Mouse (Mus musculus) myocyte (in vitro differentiated cells): ENCODE measurements around the gene Agtrap. TPM values are rescaled to one million over a fixed set of nuclear protein-coding genes. Genes with fewer than 3 reads are reported as not detected.

Source experiments
- H3K27me3 ChIP-seq: one replicate; pipeline ENCODE4 v1.6.1; 2011; ENCODE audit not compliant: control insufficient read depth, insufficient read depth, insufficient read length
- H3K36me3 ChIP-seq: one replicate; pipeline ENCODE4 v1.6.1; 2011; ENCODE audit not compliant: control insufficient read depth, insufficient read depth
- H3K4me2 ChIP-seq: one replicate; pipeline ENCODE4 v1.6.1; 2011; ENCODE audit warnings: low read depth, control low read depth
- H3K4me3 ChIP-seq: one replicate; pipeline ENCODE4 v1.5.1; 2011; ENCODE audit warnings: mild to moderate bottlenecking, control low read depth, moderate library complexity
- H3K79me2 ChIP-seq: one replicate; pipeline ENCODE4 v1.6.1; 2011; ENCODE audit not compliant: control insufficient read depth, insufficient read depth
- H3ac ChIP-seq: one replicate; pipeline ENCODE4 v1.6.1; 2011; ENCODE audit not compliant: control insufficient read depth, insufficient read length
- CEBPB ChIP-seq: IDR thresholded peaks from 2 replicates; pipeline ENCODE4 v1.6.1; 2011; ENCODE audit warnings: mild to moderate bottlenecking, moderate library complexity; ENCODE audit not compliant: poor library complexity, insufficient read depth, severe bottlenecking
- E2F4 ChIP-seq: IDR thresholded peaks from one replicate; pipeline ENCODE4 v1.6.1; 2011; ENCODE audit warnings: mild to moderate bottlenecking, control low read depth, moderate library complexity; ENCODE audit not compliant: insufficient read depth
- MAX ChIP-seq: IDR thresholded peaks from one replicate; pipeline ENCODE4 v1.6.1; 2011; ENCODE audit warnings: low read depth, mild to moderate bottlenecking, control low read depth
- MYOD1 ChIP-seq, 3 experiments: IDR thresholded peaks; one replicate each; pipeline ENCODE4 v1.6.1; 2011; ENCODE audit warnings: control low read depth in 2 of 3, low read depth in 2 of 3, mild to moderate bottlenecking in 2 of 3, moderate library complexity in 1 of 3; ENCODE audit not compliant: insufficient read length in 2 of 3, control insufficient read depth in 1 of 3
- MYOG ChIP-seq, 3 experiments: IDR thresholded peaks; one replicate each; pipeline ENCODE4 v1.6.1; 2011; ENCODE audit warnings: control low read depth in 2 of 3, low read depth in 2 of 3, mild to moderate bottlenecking in 2 of 3; ENCODE audit not compliant: insufficient read length in 2 of 3, control insufficient read depth in 1 of 3, insufficient read depth in 1 of 3
- POLR2A ChIP-seq: IDR thresholded peaks from one replicate; pipeline ENCODE4 v1.6.1; 2011; ENCODE audit warnings: low read depth, mild to moderate bottlenecking, control low read depth, moderate library complexity; ENCODE audit not compliant: insufficient read length
- POLR2AphosphoS2 ChIP-seq: IDR thresholded peaks from one replicate; pipeline ENCODE4 v1.6.1; 2011; ENCODE audit warnings: low read depth, control low read depth; ENCODE audit not compliant: insufficient read length
- REST ChIP-seq: IDR thresholded peaks from one replicate; pipeline ENCODE4 v1.6.1; 2011; ENCODE audit warnings: mild to moderate bottlenecking, control low read depth, moderate library complexity; ENCODE audit not compliant: insufficient read depth, insufficient read length
- SRF ChIP-seq: IDR thresholded peaks from one replicate; pipeline ENCODE4 v1.6.1; 2011; ENCODE audit warnings: low read depth; ENCODE audit not compliant: control insufficient read depth, insufficient read length
- TCF12 ChIP-seq: IDR thresholded peaks from one replicate; pipeline ENCODE4 v1.6.1; 2011; ENCODE audit warnings: mild to moderate bottlenecking, control low read depth; ENCODE audit not compliant: poor library complexity, insufficient read depth, severe bottlenecking
- TCF3 ChIP-seq: IDR thresholded peaks from one replicate; pipeline ENCODE4 v1.6.1; 2011; ENCODE audit warnings: low read depth, control low read depth; ENCODE audit not compliant: insufficient read length
- USF1 ChIP-seq: IDR thresholded peaks from one replicate; pipeline ENCODE4 v1.6.1; 2011; ENCODE audit warnings: low read depth, mild to moderate bottlenecking, control low read depth, moderate library complexity
- polyA plus RNA-seq: library from polyadenylated mRNA; unstranded; fragments of >200 nt; fragmentation: generic; extraction: Trizol; gene quantifications from one replicate; pipeline ENCODE4 v1.2.1, GENCODE M21; 2012; ENCODE audit warnings: missing spikeins

The Agtrap gene
- polyA plus RNA-seq, 1 experiment: 10.9 TPM

GRCm38 (mm10) chr4:148084261-148084714, 3.5 kb downstream of the Agtrap start:
- Histone ChIP-seq H3K4me2 (no peak overlapping the region), H3K36me3 (no peaks in the 10 kb centered on the region), H3K4me3 (no peak overlapping the region), H3K27me3 (no peaks in the 10 kb centered on the region), H3ac (no peak overlapping the region), H3K79me2 (no peaks in the 10 kb centered on the region)
- TF ChIP-seq USF1 (no peak), POLR2A (no peak), POLR2AphosphoS2 (no peak), MAX (no peak), REST (no peak), E2F4 (no peak)

DNA sequence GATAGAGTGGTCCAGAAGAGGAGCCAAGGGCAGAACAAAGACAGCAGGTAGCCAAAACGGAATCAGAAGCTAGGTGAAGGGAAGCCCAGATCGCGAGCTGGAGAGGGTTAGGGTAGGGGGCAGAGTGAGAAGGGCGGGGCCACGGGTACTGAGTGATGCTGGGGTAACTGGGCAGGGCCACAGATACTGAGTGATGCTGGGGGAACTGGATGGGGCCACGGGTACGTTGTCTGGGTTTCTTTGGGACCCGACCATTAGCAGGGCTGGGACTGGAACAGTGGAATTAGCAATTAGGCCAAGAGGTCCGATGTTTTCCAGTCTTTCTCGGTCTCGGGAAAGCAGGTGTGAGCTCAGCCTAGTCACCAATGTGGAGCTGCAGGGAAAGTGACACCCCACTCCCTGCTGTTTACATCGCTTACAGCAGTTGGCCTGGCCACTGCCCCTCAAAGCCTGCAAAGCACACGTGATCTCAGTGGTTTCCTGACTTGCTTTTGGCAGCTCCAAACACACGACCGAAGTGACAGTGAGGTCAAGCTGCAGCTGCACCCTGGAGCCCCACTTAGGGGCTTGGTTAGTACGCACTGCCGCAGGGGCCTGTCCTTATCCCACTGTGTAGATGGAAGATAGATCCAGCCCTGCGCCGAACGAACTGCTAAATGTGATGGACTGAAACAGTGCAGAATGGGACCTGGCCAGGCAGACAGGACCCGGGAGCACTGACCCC, 4.5 kb downstream of the Agtrap start:
- H3K4me2 ChIP-seq: no peak overlapping the region
- H3K4me3 ChIP-seq: no peak overlapping the region
- no peaks in the 10 kb centered on the region for H3K36me3 ChIP-seq
- no peak overlapping the region for H3ac ChIP-seq
- H3K27me3 ChIP-seq: no peaks in the 10 kb centered on the region
- H3K79me2 ChIP-seq: no peaks in the 10 kb centered on the region
- no peak for TF ChIP-seq POLR2AphosphoS2
- no peak for TF ChIP-seq REST
- TF ChIP-seq TCF12: no peak
- TF ChIP-seq CEBPB: no peak
- peak in 1 of 3 experiments; percentile 28 for TF ChIP-seq MYOG (IDR thresholded peaks at IDR 0.05; ENCODE audit: control insufficient read depth in 1 of 3, insufficient read depth in 1 of 3, insufficient read length in 2 of 3, low read depth in 2 of 3)

GRCm38 (mm10) chr4:148082257-148083044, 5.4 kb downstream of the Agtrap start:
- Histone ChIP-seq H3ac (no peak overlapping the region), H3K4me3 (no peak overlapping the region), H3K4me2 (no peak overlapping the region), H3K27me3 (no peaks in the 10 kb centered on the region), H3K36me3 (no peaks in the 10 kb centered on the region), H3K79me2 (no peaks in the 10 kb centered on the region)
- TF ChIP-seq USF1: peak; percentile 72
- TF ChIP-seq CEBPB: no peak
- no peak for TF ChIP-seq TCF12
- TF ChIP-seq SRF: no peak

- TF ChIP-seq REST: no peak
- TF ChIP-seq MAX: no peak
- no peak for TF ChIP-seq MYOD1 (IDR thresholded peaks at IDR 0.05; ENCODE audit: control insufficient read depth in 1 of 3, insufficient read length in 2 of 3, low read depth in 2 of 3)
- TF ChIP-seq POLR2AphosphoS2: no peak
- TF ChIP-seq USF1: no peak
- no peak for TF ChIP-seq TCF12
Measured at GRCm38 (mm10) chr4:148081201-148081600, 6.6 kb downstream of the Agtrap start.

DNA sequence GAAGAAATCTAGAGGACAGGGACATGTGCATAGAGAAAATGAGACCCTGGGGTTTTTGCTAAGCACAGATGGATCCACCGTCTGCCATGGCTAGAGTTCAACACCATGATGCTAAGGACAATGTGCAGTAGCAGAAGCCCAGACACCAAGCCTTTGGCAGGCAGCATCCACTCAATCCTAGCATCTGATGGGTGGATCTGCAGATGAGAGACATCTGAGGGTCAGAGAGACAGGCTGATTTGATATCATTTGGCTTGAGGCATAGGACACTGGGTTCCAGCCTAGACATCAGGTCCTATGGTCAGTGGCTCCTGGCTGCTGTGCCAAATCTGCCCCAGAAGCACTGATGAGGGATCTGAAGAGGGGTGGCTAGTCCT, 7.2 kb downstream of the Agtrap start:
- no peak overlapping the region for H3ac ChIP-seq
- no peaks in the 10 kb centered on the region for H3K27me3 ChIP-seq
- no peak overlapping the region for H3K4me2 ChIP-seq
- no peak overlapping the region for H3K4me3 ChIP-seq
- no peak for TF ChIP-seq MYOG (IDR thresholded peaks at IDR 0.05; ENCODE audit: control insufficient read depth in 1 of 3, insufficient read depth in 1 of 3, insufficient read length in 2 of 3, low read depth in 2 of 3)
- no peak for TF ChIP-seq E2F4
- TF ChIP-seq POLR2AphosphoS2: no peak
- no peak for TF ChIP-seq CEBPB
- TF ChIP-seq TCF12: no peak
- TF ChIP-seq MYOD1 (IDR thresholded peaks at IDR 0.05; ENCODE audit: control insufficient read depth in 1 of 3, insufficient read length in 2 of 3, low read depth in 2 of 3): no peak
- no peak for TF ChIP-seq USF1
- no peak for TF ChIP-seq TCF3
- TF ChIP-seq POLR2A: no peak
- no peak for TF ChIP-seq MAX
- no peak for TF ChIP-seq SRF
- H3K79me2 ChIP-seq: no peaks in the 10 kb centered on the region
- no peaks in the 10 kb centered on the region for H3K36me3 ChIP-seq

More at GRCm38 (mm10) chr4:148081201-148081600, 6.6 kb downstream of the Agtrap start:
- Histone ChIP-seq H3K27me3 (no peaks in the 10 kb centered on the region), H3K36me3 (no peaks in the 10 kb centered on the region), H3K4me3 (no peak overlapping the region), H3ac (no peak overlapping the region), H3K79me2 (no peaks in the 10 kb centered on the region), H3K4me2 (no peak overlapping the region)
